Mouse (Mus musculus) gastrocnemius, postnatal 14 days (tissue): Measurements from ENCODE around the gene Tubb5. TPM values are rescaled to one million over a fixed set of nuclear protein-coding genes. Genes with fewer than 3 reads are reported as not detected.
A peak's percentile ranks its signal among the peaks of the same experiment; 100 is the strongest.

ENCODE experiments used
- DNase-seq: peaks from one replicate; pipeline ENCODE4 v3.0.0; 2021; ENCODE audit warnings: mixed read lengths
- intact Hi-C: fragments of 180-260 bp; cut with DNase I; formaldehyde crosslinking; loops from one replicate; pipeline ENCODE4 v1.15.1; 2025; ENCODE audit warnings: low total_unique reads
- long read RNA-seq, 2 experiments: library from polyadenylated mRNA; stranded (forward); transcript quantifications; one replicate each; pipeline ENCODE4 v2.0.0; 2021
- total RNA-seq, 2 experiments: library from RNA; stranded (reverse); gene quantifications; 2 replicates each; pipeline ENCODE4 v1.2.3; 2021

Gene Tubb5
- 100 to 1,000 TPM in 1 of 2 experiments, 10 to 100 TPM in 1; 95.6 to 123 TPM for total RNA-seq
- long read RNA-seq, experiment 1, transcript Tubb5-201 (4 exons, 2,649 nt) = major isoform, 95 of 104 reads
- long read RNA-seq, experiment 1, partial matches to known transcripts = 0 of 104 reads
- long read RNA-seq, experiment 1, other reads (novel, unspliced or antisense) = 9 of 104 reads
- long read RNA-seq, experiment 2, transcript Tubb5-201 (4 exons, 2,649 nt) = major isoform, 107 of 119 reads
- long read RNA-seq, experiment 2, partial matches to known transcripts = 1 of 119 reads
- long read RNA-seq, experiment 2, other reads (novel, unspliced or antisense) = 10 of 119 reads

DNA sequence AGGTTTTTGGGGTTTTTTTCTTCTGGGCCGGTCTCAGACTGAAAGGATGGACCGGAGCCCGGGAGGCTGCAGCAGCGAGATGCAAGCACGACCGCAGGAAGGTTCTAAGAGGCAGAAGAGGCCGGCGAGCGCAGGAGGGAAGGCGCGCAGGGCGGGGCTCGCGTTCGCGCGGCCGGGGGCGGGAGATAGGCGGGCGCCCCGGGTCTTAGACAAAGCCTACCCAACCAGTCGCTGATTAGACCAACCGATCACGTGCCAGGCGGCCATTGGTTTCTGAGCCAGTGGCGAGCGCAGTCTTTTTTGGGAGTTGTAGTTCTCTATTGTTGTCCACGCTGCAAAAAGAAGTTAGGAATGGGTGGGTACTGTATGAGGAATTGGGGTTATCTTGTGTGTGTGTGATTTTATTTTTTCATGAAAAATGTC, at the start of gene Tubb5:
TSS of gene Tubb5 (minus strand) at position 185 of the 423 bp plus-strand sequence.
- intact Hi-C loops = no loop called here
- DNase-seq = peak; percentile 97

- intact Hi-C loops = no loop called here
- DNase-seq = no peak
Observed at GRCm38 (mm10) chr17:35887725-35888124, 49.6 kb upstream of the Tubb5 start.

- intact Hi-C loops = no loop called here
- DNase-seq = no peak
Observed at GRCm38 (mm10) chr17:35883777-35884176, 45.7 kb upstream of the Tubb5 start.

- intact Hi-C loops = no loop called here
Observed at GRCm38 (mm10) chr17:35882924-35883323, 44.8 kb upstream of the Tubb5 start.

DNA sequence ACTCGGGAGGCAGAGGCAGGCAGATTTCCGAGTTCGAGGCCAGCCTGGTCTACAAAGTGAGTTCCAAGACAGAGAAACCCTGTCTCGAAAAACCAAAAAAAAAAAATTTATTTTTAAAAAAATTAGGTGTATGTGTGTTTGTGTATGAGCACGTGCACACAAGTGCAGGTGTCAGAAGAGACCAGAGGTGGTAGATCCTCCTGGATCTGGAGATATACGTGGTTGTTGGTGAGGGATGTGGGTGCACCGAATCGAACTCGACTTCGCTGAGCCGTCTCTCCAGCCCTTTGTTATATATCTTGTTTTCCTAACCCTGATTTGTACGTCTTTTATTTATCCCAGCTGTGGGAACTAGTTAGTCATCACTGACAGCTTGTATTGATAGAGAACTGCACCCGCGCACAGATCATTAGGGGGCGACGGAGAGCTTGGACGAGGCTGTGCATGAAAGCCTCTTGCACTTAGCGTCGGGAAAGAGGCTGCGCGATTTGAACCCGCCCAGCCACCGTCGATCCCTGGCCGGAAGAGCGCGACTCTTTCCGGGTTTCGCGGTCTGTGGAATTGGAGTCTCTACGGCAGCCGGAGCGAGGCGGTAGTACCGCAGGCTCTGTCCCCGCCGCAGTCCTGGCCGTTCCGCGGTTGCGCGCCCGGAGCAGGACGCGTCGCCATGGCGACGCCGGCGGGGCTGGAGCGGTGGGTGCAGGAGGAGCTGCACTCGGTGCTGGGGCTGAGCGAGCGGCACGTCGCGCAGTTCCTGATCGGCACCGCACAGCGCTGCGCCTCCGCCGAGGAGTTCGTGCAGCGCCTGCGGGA, 41.3 kb upstream of the Tubb5 start, which contains the start of gene Dhx16:
TSS of gene Dhx16 (plus strand) at position 575 of the 813 bp plus-strand sequence.
- DNase-seq = peak; percentile 94
- intact Hi-C loops = no loop called here

More at GRCm38 (mm10) chr17:35882924-35883323, 44.8 kb upstream of the Tubb5 start:
- no peak for DNase-seq

DNA sequence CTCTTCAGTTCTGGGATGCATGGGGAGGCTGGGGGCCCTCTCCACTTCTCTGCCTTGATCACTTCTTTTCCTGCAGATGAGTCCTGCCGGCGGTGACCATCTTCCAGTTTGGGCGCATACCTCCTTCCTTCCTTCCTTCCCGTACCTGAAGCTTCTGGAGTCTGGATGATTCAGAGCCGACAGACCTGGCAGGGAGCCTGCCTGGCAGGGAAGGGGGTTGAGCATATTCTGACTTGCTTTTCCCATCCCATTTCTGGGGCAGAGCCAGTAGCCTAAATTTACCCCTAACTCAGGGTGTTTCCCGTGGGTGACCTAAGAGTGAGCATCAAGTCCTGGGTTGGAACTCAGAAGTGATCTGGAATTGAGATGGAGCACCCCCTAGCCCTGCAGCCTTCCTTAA, 36.6 kb upstream of the Tubb5 start:
- intact Hi-C loops = no loop called here
- DNase-seq = no peak

- peak; percentile 90 for DNase-seq
- intact Hi-C loops = loop anchor here (2.0 kb wide), 1 partner anchor 39 kb away; no protein-coding TSS in a partner anchor
Observed at GRCm38 (mm10) chr17:35873774-35874519, 35.8 kb upstream of the Tubb5 start.

DNA sequence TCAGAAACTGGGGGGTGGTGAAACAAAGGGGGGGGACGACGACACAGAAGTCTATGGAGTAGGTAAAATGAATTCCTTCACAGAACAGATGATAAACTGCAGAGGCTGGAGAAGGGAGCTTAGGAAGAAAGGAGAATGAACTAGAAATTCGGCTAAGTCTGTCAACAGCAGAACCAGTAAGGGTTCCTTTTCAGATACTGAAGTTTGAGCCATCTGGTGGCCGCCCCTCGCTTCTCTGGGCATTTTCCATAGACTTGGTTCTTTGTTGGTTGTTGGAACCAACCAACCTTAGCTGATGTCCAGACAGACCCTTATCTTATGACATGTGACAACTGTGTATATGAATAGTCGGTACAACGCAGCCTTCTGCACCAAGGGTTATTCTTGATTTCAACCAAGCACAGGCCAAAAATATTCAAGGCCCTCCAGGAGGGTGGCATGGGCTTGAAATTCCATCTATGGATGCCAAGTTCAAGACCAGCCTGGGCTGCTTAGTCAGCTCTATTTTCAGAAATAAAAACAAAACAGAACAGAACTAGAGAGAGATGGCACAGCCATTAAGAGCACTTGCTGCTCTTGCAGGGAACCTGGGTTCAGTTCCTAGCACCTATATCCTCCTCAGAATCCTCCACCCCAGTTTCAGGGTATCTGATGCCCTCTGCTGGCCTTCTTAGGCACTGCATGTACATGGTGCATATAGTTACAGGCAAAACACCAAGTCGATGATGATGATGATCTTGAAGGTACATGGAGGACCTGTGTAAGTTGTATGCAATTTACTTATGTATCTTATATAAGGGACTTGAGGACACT, 33.0 kb upstream of the Tubb5 start:
- no peak for DNase-seq
- intact Hi-C loops = no loop called here

- peak; percentile 60 for DNase-seq
- intact Hi-C loops = no loop called here
Observed at GRCm38 (mm10) chr17:35870151-35870883, 32.2 kb upstream of the Tubb5 start.

- DNase-seq = peak; percentile 54
- intact Hi-C loops = no loop called here
Observed at GRCm38 (mm10) chr17:35869346-35870067, 31.4 kb upstream of the Tubb5 start.

DNA sequence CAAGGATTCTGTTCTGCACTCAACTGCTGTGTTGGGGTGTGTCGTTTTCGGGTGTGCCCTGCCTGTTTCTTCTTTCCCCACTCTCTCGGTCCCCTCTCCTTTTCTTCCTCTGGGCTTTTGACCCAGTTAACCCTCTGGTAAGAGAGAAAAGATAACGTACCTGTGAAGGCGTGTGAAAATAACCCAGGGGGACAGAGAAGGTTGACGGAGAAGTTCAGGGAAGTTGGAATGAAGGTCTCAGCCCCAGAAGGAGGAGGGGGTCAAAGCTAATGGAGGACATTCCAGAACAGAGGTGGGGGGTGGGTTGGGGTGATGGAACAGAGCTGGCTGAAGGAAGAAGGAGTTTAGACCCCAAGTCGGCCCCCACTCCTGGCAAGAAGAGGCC, 30.8 kb upstream of the Tubb5 start:
- no peak for DNase-seq
- intact Hi-C loops = no loop called here

GRCm38 (mm10) chr17:35868165-35868820, 30.2 kb upstream of the Tubb5 start:
- intact Hi-C loops = no loop called here
- peak; percentile 44 for DNase-seq

GRCm38 (mm10) chr17:35866911-35867890, 29.1 kb upstream of the Tubb5 start:
- intact Hi-C loops = no loop called here
- DNase-seq = no peak

- DNase-seq = peak; percentile 79
- intact Hi-C loops = no loop called here
Observed at GRCm38 (mm10) chr17:35866281-35866831, 28.2 kb upstream of the Tubb5 start.

- intact Hi-C loops = no loop called here
- peak; percentile 89 for DNase-seq
Observed at GRCm38 (mm10) chr17:35865481-35866280, 27.6 kb upstream of the Tubb5 start, which contains the start of gene Ppp1r18. Ppp1r18 (plus strand) TSS chr17:35865593.
